Mouse (Mus musculus) granulocyte monocyte progenitor cell, adult 5-6 weeks (primary cell): Measurements from ENCODE around the gene A730049H05Rik. TPM values are rescaled to one million over a fixed set of nuclear protein-coding genes. Genes with fewer than 3 reads are reported as not detected.

ENCODE experiments used
- ATAC-seq: replicated peaks from 2 replicates; pipeline ENCODE4 v1.8.0; 2016; ENCODE audit warnings: mild to moderate bottlenecking, moderate TSS enrichment, inconsistent platforms; ENCODE audit not compliant: poor library complexity, severe bottlenecking
- total RNA-seq, 2 experiments: library from RNA; stranded (forward) in 1 of 2; stranded (reverse) in 1 of 2; fragments of 200-712, 200-1000 nt in 1 of 2; fragments of >200 nt in 1 of 2; fragmentation: Nextera tagmentation in 1 of 2; gene quantifications; 2 replicates each; pipeline ENCODE4 v1.2.3; 2014 to 2017

Gene A730049H05Rik
- total RNA-seq, 2 experiments from 2014 or later: not detected

DNA sequence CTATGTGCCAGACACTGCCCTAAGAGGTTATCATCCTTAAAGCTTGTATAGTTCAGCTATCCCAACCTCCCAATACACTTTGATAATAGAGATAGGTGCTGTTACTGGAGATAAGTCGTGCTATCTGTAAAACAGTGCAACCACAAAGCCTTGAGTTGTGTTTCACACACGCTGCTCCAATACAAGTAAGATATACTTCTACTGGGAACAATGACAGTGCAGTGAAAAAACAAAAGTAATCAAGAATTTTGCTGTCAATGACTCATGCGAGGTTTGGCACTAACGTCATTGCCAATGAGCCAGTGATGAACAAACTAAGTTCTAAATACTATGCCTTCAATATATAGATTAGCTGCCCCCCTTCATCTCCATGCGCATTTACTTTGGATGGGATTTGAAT, 10.3 kb downstream of the A730049H05Rik start:
- no peak for ATAC-seq

DNA sequence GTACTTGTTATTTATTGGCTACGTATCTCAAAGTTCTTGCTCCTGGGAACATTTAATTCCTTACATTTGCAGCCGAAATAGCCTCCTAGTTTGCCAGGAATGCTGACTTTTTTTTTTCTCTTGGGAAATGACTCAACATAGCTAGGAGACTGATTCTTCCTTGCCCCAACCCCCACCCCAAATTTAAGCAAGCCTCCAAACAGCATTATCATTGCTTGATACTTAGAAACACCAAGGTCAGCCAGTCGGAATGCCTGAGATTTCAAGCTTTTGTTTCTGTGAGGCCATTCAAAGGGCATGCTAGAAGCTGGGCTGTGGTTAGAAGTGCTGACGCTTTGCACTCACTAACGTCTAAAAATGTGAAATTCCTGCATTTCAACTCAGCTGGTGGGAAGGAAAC, 11.1 kb downstream of the A730049H05Rik start:
- no peak for ATAC-seq

DNA sequence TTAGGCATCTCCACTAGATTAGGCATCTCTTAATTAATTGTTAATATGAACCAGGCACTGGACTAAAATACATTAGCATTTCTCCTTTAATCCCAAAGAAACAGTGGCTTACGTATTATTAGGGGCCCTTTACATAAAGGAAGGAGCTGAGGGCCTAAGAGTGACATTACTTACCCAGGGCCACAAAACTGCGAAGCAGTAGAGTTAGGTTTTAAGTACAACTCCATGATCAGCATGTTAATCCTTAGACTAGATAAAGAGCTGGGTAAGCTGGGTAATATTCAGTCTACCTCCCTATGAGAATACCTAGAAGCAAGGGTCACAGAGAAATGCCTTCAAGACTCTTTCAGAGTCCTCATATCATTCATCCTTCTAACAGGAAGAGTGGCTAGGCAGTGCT, 12.9 kb downstream of the A730049H05Rik start:
- ATAC-seq: no peak

DNA sequence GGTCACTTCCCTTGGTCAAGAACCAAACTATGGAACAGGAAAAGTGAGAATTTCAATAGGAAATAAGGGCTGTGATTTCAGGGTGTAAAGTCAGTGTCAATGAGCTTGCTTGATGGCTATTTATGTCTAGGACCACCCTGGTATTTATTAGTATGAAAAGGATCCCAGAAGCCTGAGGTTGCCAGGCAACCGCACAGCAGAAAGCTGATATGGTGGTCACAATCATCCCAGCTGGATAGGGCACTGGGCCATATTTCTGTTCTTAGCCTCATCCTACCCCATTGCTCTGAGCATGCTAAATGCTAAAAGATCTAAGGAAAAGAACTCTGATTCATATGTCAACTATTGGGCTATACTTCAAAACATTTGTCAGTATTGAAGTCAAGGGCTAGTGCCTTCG, 14.8 kb downstream of the A730049H05Rik start:
- ATAC-seq: no peak

DNA sequence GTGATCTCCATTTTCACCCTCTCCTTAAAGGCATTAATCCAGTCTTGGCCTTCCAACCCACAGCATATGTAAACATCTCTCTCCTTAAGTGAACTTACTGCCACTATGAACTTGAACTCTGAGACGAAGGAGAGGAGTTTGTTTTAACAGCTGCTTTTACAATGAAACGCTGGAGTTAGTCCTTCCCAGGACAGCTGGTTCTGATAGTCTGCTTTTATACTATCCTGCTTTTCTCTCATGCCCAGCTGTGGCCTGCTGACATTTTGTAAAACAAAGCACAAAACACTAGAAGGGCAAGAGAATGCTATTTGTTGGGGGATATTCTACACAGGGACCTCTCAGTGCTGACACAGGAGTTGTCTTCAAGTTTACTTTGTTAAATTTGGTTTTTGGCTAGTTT, 25.7 kb downstream of the A730049H05Rik start:
- no peak for ATAC-seq

DNA sequence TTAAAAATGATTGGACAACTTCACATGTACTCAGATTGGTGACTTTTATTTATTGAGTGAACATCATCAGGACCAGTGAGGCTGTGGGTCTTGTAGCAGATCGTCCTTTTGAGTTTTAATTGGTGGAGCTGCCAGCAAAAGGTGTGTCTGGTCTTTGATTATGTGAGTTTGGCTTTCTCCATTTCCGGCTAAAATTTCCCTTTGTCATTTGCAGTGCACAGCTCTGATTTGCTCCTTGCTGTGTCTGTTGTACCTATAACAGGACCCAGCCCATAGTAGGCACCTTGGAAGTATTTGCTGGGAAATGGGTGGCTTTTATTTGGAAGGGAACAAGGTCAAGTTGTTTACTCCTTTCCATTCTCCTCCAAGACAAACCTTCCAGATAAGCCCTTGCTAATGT, 27.2 kb downstream of the A730049H05Rik start:
- ATAC-seq: no peak

DNA sequence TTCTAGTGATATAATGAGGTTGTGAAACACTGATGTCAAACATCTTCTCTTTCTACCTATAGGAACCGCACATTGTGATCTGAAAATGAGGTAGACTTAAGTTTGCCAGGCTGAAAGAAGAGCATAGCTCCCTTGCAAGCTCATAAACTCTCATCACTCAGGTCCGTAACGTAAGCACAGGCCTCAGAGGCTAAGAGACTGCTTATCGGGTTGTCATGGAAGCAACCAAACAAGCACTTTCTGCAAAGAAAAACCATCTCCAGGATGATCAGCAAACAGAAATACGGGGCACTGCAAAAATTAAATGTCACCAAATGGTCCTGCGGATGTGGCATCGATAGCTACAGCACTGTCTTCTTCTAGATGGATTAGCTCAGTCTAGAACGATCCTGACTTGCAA, 29.6 kb downstream of the A730049H05Rik start:
- ATAC-seq: no peak

DNA sequence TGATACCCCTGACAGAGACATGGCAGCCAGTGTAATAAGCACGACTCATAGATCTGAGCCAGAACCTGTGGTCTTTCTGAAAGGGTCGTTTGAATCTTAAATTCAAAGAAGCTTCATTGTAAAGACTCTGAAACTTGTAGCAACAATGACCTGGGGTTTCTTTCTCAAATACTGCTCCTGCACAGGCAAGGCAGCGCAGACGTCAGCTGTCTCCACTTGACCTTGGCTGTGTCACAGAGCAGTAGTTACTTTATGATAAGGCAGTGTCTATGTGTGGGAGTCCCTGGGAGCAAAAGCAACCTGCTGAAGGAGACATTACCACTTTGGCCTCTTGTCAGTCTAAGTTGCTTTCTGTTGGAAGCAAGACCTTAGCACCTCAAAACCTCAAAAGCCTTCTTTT, 30.3 kb downstream of the A730049H05Rik start:
- no peak for ATAC-seq

DNA sequence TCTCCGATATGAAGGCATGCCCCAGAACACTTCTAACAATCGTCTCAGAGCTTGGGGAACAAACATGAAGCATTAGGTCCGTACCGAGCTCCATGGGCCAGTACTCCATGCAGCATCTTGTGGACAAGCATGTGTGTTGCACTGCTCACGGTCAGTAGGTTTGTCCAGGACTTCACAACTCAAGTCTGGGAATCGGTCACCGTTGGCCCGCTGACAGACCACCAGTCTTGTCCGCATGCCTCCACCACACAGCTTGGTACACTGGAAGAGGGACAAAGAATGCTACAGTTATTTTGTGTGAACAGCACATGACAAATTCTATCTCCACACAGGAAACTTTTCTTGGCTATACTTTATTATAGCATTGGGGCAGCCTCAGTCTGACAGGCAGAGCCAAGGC, 32.9 kb downstream of the A730049H05Rik start:
- no peak for ATAC-seq

DNA sequence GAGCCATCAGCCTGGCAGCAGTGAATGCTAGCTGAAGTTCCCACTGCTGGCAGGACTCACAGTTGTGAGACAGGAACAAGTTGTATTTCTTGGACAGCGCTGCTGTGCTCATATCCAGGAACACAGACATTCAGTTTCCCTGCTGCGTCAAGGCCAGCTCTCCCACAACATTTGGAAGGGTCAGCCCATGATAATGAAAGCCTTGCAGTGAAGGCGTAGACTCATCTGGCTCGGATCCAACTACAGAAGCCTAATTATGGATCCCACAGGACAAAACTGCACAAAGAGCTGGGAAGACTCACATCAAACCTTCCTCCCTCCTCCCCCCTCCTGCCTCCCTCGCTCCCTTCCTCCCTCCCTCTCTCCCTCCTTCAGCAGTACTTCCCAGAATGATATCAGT, 34.0 kb downstream of the A730049H05Rik start:
- no peak for ATAC-seq

DNA sequence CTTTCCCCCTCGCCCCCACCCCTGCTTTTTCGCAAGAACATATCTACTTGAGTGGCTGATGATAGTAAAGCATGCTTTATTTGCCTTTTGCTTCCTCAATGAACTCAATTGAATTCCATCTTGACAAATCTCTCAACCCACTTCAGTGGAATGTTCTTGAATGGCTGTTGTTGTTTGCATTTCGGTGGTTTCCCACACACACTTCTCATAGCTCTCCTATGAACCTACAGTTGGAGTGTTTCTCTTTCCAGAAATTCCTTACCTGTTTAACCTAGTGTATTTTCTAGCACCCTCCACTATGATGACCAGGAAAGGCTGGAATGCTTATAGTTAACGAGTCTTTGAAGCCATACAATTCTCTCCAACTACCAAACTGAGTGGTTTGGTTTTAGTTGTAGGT, 38.6 kb downstream of the A730049H05Rik start:
- no peak for ATAC-seq

DNA sequence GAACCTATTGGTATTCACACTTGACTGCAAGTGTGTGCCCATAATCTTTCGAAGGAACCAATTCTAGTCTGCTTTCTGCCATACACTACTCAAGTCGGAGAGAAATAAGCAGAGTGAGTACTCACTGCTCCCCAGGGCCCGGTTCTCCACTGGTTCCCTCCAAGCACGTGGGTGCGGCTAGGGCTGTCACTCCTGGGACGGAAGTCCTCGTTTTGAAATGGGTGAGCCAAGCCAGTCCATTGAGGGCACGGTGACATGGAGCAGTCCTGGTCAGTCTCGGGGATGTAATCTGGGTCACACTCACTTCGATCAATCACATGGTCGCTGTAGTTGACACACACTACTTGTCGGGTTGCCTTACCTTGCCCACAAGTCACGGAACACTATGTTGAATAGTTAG, 41.5 kb downstream of the A730049H05Rik start:
- ATAC-seq: no peak

DNA sequence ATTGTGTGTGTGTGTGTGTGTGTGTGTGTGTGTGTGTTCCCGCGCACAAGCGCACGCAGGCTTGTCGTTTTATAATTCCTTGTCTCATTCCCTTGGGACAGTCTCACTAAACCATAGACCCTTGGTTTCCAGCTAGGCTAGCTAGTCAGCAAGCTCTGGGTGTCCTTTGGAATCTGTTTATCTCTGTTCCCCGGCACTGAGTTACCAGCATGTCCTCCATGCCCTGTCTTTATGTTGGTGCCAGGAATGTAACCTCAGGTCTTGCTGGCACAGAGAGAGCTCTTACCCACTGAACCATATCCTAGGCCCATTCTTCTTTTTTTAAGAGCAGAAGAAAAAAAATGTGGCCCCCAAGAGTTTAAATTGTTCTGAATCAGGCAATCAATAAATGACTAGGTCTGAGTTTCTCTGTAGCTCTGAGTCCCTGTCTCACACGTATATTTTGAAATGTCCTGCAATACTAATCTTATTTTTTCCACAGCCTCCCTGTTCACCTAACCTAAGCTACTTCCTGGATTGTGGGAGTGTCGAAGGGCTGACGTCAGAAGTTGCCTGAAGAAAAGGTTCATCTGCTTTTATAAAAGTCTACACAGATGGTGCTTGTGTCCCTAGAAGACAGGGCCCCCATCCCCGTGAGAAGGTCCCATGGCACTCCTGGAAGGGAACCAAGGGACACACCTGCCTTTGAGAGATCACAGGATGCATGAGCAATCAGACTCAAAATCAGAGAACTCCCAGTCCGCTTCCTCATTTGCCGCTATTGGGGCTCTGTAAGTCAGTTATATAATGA, 42.6 kb downstream of the A730049H05Rik start:
- ATAC-seq: no peak

DNA sequence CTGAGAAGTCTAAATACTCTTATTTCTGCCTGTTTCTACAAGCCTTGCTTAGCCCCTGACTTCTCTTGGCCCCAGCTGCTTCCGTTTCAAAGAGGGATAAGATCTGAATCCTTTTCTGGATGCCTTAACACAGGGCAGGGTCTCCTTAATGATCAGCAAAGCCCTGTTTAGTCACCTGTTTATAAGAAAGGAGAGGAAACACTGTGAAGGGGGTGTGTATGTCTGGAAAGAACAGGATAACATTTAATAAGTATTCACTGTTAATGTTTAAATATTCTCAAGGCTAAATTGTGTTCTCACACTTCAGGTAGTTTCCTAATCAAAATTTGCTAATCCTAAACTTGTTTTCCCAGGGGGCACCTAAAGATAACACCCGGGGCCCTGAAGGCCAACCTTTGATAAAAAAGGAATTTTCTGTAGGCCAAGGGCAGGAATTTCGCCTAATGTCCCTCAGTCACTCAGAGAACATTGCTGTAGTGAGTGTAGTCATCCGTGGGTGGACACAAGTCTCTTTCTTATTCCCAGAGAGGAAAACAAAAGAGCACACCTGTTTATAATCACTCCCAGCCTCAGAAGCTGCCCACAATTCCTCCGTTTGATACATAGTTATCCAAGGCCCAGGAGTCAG, 44.1 kb downstream of the A730049H05Rik start:
- no peak for ATAC-seq

DNA sequence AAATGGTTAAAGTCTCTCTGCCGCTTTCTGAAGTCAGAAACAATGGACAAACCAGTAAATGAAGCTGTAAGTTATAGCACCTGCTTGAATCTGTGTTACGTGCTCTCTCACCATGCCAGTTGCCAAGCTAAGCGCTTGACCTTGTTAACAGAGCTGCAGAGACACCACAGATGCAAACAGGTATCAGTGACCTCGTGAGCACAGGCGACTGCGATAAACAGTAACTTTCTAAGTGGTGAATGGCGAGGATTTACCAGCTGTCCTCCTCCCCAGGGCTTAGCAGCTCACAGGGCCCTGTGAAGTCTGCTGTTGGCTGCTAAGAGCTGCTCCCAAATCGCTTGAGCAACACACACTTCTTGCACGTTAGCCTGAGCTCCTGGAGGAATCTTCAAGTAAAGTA, 46.3 kb downstream of the A730049H05Rik start:
- no peak for ATAC-seq

DNA sequence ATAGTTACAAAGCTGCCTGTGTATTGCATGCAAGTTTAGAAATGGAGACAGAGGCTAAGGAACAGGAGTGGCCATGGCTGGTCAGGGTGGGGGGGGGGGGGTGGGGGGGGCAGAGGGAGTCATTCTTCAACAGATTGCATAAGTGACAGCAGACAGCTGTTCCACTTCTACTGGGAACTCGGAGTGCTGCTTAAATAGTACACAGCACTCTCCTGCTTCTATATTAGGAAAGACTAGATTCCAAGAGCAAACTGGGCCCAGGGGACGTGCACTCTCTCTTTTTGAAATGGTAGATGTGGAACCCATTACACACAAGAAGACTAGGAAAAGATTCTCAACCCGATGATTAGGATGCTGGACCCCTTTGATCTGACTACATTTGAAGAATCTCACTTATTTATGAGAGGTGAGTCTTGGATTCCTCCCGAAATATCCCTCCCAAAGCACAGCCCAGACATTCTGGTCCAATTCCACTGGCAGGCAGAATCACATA, 52.9 kb downstream of the A730049H05Rik start, which contains the start of gene Gm15737:
Gene Gm15737, plus strand, starts transcription at position 269 of the 493 bp plus-strand sequence.
- no peak for ATAC-seq

DNA sequence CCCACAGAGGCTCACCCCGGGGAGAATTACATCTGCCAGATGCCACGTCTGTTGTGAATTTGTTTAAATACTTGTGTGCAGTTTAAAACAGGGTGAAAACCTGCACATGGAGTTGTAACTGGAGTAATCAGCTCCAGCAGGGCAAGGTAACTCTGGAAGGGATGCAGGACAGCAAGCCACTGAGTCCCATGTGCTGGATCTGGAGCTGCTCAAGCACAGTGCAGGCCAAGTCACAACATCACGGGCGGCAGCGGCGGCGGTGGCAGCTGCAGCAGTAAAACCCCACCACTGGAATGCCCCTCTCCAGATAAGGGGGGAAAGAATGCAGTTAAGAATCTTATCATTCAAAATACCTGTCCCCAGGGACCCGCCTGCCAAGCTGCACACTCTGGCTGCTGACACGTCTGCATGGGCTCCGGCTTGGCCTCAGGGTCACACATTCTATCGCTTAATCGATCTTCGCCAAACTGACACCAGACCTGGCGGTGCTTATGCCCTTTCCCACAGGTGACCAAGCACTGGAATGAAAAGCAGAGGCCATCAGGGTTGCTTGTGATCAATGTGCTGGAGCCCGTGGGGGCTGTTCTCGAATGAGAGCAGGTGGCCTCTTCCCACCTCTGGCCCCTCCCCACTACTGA, 53.4 kb downstream of the A730049H05Rik start:
- ATAC-seq: no peak

DNA sequence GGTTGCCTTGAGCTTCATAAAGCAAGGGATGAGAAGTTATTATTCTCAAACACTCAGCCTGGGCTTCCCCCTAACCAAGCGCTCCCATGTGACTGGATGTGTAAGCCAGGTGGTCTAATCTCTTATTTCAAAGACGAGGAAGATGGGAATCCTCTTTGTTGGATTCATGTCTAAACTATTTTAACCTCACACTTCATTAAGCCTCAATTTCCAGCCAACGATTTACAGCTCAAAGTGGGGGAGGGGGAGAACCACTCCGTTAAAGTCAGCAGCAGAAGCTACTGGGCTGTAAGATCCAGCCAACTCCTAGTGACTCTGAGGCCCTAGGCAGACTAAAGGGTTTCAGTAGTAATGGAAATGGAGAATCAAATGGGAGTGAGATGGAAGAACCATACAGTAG, 55.5 kb downstream of the A730049H05Rik start:
- no peak for ATAC-seq

DNA sequence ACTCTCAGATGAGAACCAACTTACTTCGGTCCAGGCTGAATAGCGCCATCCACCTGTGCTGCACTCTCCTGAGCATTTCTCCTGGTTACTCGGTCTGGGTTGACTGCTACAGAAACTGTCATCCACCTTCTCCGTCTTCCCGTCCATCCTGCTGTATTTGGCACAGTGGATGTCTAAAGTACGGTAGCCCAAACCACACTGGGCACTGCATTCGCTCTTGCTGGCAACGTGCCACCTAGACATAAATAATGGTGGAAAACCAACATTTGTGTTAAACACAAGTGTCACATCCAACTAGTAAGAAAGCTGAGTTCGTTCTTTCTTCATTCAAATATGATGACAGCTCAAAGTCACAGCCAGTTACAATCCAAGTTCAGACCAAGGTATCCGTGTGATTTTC, 56.5 kb downstream of the A730049H05Rik start:
- ATAC-seq: no peak

DNA sequence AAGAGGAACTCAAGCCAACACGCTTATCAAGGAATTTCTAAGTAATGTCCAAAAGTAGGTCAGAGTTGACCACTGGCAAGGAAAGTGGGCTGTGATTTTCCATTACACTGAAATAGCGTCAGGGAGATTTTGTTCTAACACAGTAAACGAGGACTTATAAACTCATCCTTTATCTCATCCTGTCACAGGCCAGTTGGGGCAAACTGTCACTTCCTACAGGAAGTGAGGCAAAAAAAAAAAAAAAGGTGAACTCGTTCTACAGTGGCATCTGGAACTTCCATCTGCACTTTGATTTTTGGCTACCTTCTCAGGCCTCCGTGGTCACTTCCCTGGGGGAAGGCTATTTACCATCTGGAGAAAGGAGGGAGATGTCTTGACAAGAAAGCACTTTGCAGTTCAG, 58.6 kb downstream of the A730049H05Rik start:
- peak; percentile 70 for ATAC-seq

DNA sequence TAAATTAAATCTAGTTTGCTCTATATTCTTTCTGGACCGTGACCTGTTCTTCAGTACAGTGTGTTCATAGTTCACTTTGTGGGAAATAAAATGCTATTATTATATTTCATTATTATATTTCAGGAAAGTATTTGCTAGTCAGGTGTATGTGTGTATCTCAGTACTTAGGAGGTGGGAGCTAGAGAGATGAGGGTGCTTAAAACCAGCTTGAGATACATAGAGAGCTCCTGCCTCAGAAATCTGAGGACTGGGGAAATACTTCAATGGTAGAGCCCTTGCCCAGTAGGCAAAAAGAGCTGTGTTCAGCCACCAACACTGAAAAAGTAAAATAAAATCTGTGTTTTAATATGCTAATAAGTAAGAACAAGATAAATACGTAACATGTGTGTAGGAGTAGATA, 59.1 kb downstream of the A730049H05Rik start:
- no peak for ATAC-seq
